Mouse (Mus musculus) intestine, postnatal 0 days (tissue): ENCODE measurements around the gene Fbxl15. TPM values are rescaled to one million over a fixed set of nuclear protein-coding genes. Genes with fewer than 3 reads are reported as not detected.
A peak's percentile ranks its signal among the peaks of the same experiment; 100 is the strongest.

Source experiments
- ATAC-seq: fragments of 200-750 bp; cut with Nextera tagmentation; 2 replicates; pipeline ENCODE4 v1.8.0; 2017; ENCODE audit warnings: mild to moderate bottlenecking, moderate TSS enrichment, moderate library complexity
- H3K27ac ChIP-seq: fragments of 300-500 bp; sonication (generic); 2 replicates; pipeline ENCODE4 v1.5.1; 2014; ENCODE audit warnings: mild to moderate bottlenecking, low read depth, low read length, moderate library complexity
- H3K27me3 ChIP-seq: fragments of 300-500 bp; sonication (generic); replicated peaks from 2 replicates; pipeline ENCODE4 v1.6.1; 2014; ENCODE audit warnings: low read length, mixed read lengths; ENCODE audit not compliant: control insufficient read depth, insufficient read depth
- H3K36me3 ChIP-seq: fragments of 300-500 bp; sonication (generic); 2 replicates; pipeline ENCODE4 v1.6.1; 2014; ENCODE audit warnings: mild to moderate bottlenecking, moderate library complexity; ENCODE audit not compliant: control insufficient read depth, insufficient read depth
- H3K4me1 ChIP-seq: fragments of 300-500 bp; sonication (generic); replicated peaks from 2 replicates; pipeline ENCODE4 v1.6.1; 2014; ENCODE audit warnings: antibody characterized with exemption, low read length, mixed read lengths; ENCODE audit not compliant: control insufficient read depth, insufficient read depth
- H3K4me2 ChIP-seq: fragments of 300-500 bp; sonication (generic); replicated peaks from 2 replicates; pipeline ENCODE4 v1.6.1; 2014; ENCODE audit warnings: low read depth, mild to moderate bottlenecking, moderate library complexity
- H3K4me3 ChIP-seq: fragments of 300-500 bp; sonication (generic); 2 replicates; pipeline ENCODE4 v1.5.1; 2014; ENCODE audit warnings: low read depth, low read length
- H3K9ac ChIP-seq: fragments of 300-500 bp; sonication (generic); 2 replicates; pipeline ENCODE4 v1.6.1; 2014; ENCODE audit warnings: mild to moderate bottlenecking, low read depth, low read length
- H3K9me3 ChIP-seq: fragments of 300-500 bp; sonication (generic); 2 replicates; pipeline ENCODE4 v1.6.1; 2016; ENCODE audit warnings: mixed run types; ENCODE audit not compliant: control insufficient read depth
- CTCF ChIP-seq: sonication (generic); IDR thresholded peaks from 2 replicates; pipeline ENCODE4 v1.5.1; 2016; ENCODE audit warnings: low read depth, mild to moderate bottlenecking, control low read depth, antibody characterized with exemption, moderate library complexity
- WGBS: fragments of 180-500 bp; shearing (Covaris S2); extraction: QIAGEN DNeasy Blood & Tissue Kit; methylation state at CpG from one replicate; pipeline ENCODE4 v1.1.7; 2014; 5-methylcytosine and 5-hydroxymethylcytosine counted together
- polyA plus RNA-seq: library from polyadenylated mRNA; unstranded; fragments of >200 nt; fragmentation: Nextera tagmentation; extraction: Ambion mirVana; gene quantifications from 2 replicates; pipeline ENCODE4 v1.2.1, GENCODE M21; 2015

The Fbxl15 gene
- polyA plus RNA-seq, 1 experiment from 2014 or later, result 22.0 TPM

GRCm38 (mm10) chr19:46287566-46287965 lies 40.4 kb upstream of the Fbxl15 start:
- no peaks in the 10 kb centered on the region for H3K27me3 ChIP-seq
- no peak overlapping the region for H3K27ac ChIP-seq
- no peak overlapping the region for H3K9ac ChIP-seq
- H3K4me3 ChIP-seq, result no peak overlapping the region
- H3K4me1 ChIP-seq, result no peaks in the 10 kb centered on the region
- peaks cover 45% of the 10 kb centered on the region for H3K36me3 ChIP-seq
- no peak for ATAC-seq
- TF ChIP-seq CTCF, result no peak
- H3K4me2 ChIP-seq, result no peak overlapping the region
- WGBS, result 83% methylated on average over 3 of the region's 3 CpGs
- no peaks in the 10 kb centered on the region for H3K9me3 ChIP-seq

GRCm38 (mm10) chr19:46290535-46291105 lies 37.4 kb upstream of the Fbxl15 start:
- H3K9me3 ChIP-seq, result no peaks in the 10 kb centered on the region
- H3K27ac ChIP-seq, result no peak overlapping the region
- no peak overlapping the region for H3K4me3 ChIP-seq
- 59% methylated on average over 12 of the region's 12 CpGs for WGBS
- TF ChIP-seq CTCF, result no peak
- peaks cover 15% of the 10 kb centered on the region for H3K36me3 ChIP-seq
- no peaks in the 10 kb centered on the region for H3K4me1 ChIP-seq
- ATAC-seq, result no peak
- no peaks in the 10 kb centered on the region for H3K27me3 ChIP-seq
- no peak overlapping the region for H3K4me2 ChIP-seq
- H3K9ac ChIP-seq, result no peak overlapping the region

- Histone ChIP-seq H3K27ac (no peak overlapping the region; the same call in 1 of the 2 replicates), H3K36me3 (no peaks in the 10 kb centered on the region), H3K27me3 (no peaks in the 10 kb centered on the region), H3K9ac (no peak overlapping the region), H3K9me3 (no peaks in the 10 kb centered on the region), H3K4me1 (no peaks in the 10 kb centered on the region), H3K4me2 (no peak overlapping the region), H3K4me3 (no peak overlapping the region)
- ATAC-seq, result peak; percentile 60
- TF ChIP-seq CTCF, result no peak
- 45% methylated on average over 4 of the region's 4 CpGs for WGBS
Observed at GRCm38 (mm10) chr19:46296938-46297337, 31.0 kb upstream of the Fbxl15 start.

- Histone ChIP-seq H3K9me3 (no peaks in the 10 kb centered on the region), H3K4me1 (no peaks in the 10 kb centered on the region), H3K27me3 (no peaks in the 10 kb centered on the region), H3K4me2 (no peak overlapping the region), H3K27ac (no peak overlapping the region), H3K36me3 (no peaks in the 10 kb centered on the region), H3K4me3 (no peak overlapping the region), H3K9ac (no peak overlapping the region)
- no peak for TF ChIP-seq CTCF
- no peak for ATAC-seq
- 44% methylated on average over 8 of the region's 8 CpGs for WGBS
Observed at GRCm38 (mm10) chr19:46300294-46301045, 27.5 kb upstream of the Fbxl15 start.

GRCm38 (mm10) chr19:46302551-46302950 lies 25.4 kb upstream of the Fbxl15 start:
- no peak overlapping the region for H3K4me2 ChIP-seq
- no peaks in the 10 kb centered on the region for H3K9me3 ChIP-seq
- no peaks in the 10 kb centered on the region for H3K27me3 ChIP-seq
- no peaks in the 10 kb centered on the region for H3K4me1 ChIP-seq
- peaks cover 8% of the 10 kb centered on the region; the same call in 1 of the 2 replicates for H3K36me3 ChIP-seq
- no peak overlapping the region for H3K27ac ChIP-seq
- no peak for ATAC-seq
- no peak for TF ChIP-seq CTCF
- H3K9ac ChIP-seq, result no peak overlapping the region
- WGBS, result 87% methylated on average over 4 of the region's 4 CpGs
- no peak overlapping the region for H3K4me3 ChIP-seq

GRCm38 (mm10) chr19:46303251-46304215 lies 24.5 kb upstream of the Fbxl15 start:
- Histone ChIP-seq H3K27ac (peak overlapping the region; percentile 80), H3K4me1 (no peaks in the 10 kb centered on the region), H3K9me3 (no peaks in the 10 kb centered on the region), H3K27me3 (no peaks in the 10 kb centered on the region), H3K4me2 (peak overlapping the region; percentile 95), H3K36me3 (peaks cover 10% of the 10 kb centered on the region; the same call in 1 of the 2 replicates), H3K4me3 (peak overlapping the region; percentile 59), H3K9ac (no peak overlapping the region)
- WGBS, result 50% methylated on average over 18 of the region's 18 CpGs
- ATAC-seq, result no peak
- no peak for TF ChIP-seq CTCF
